14 mouse cellular contexts compared by ENCODE assay signal in genomic region chr5:103360775-103361247, GRCm38 (mm10).
DNase-seq lines count a peak whose midpoint lies in the region; ATAC-seq and TF ChIP-seq lines count a peak whose summit lies in the region.
"Had no signal": no experiment of that assay in that cellular context is flagged by ENCODE, and none has a peak within 500 bp of the region (broad histone marks: within the 10 kb centered on the region; RNA-seq: fewer than 3 reads in every experiment).

No protein-coding gene starts in this region.

- TF ChIP-seq POLR2A in bone marrow, adult 2 months (IDR thresholded peaks at IDR 0.05; ENCODE audit: borderline replicate concordance, control insufficient read depth, low read depth, low read length), result no peak

- no peaks in the 10 kb centered on the region for H3K27me3 ChIP-seq in intestine, embryonic 15.5 days (replicated peaks)
- H3K27me3 ChIP-seq in intestine, postnatal 0 days (replicated peaks; ENCODE audit: control insufficient read depth, insufficient read depth, low read length), result no peaks in the 10 kb centered on the region
- no peaks in the 10 kb centered on the region; the same call in 1 of the 2 replicates for H3K27me3 ChIP-seq in embryonic facial prominence, embryonic 10.5 days (replicated peaks; ENCODE audit: low read depth, poor library complexity, severe bottlenecking)
- H3K27me3 ChIP-seq: liver, embryonic 15.5 days had no signal

- H3K4me1 ChIP-seq in intestine, embryonic 15.5 days (replicated peaks), result no peaks in the 10 kb centered on the region
- no peaks in the 10 kb centered on the region for H3K4me1 ChIP-seq in intestine, postnatal 0 days (replicated peaks; ENCODE audit: control insufficient read depth, insufficient read depth, low read length)
- no peaks in the 10 kb centered on the region for H3K4me1 ChIP-seq in bone marrow, adult 2 months (ENCODE audit: control insufficient read depth, insufficient read depth, low read length)
- H3K4me1 ChIP-seq in embryonic facial prominence, embryonic 10.5 days, result peaks cover 16% of the 10 kb centered on the region
- H3K4me1 ChIP-seq: liver, embryonic 15.5 days had no signal

- peak; percentile 52; the same call in 1 of the 2 replicates for ATAC-seq in intestine, embryonic 15.5 days
- ATAC-seq in intestine, postnatal 0 days, result no peak
- ATAC-seq: forebrain, embryonic 14.5 days had no signal

- H3K36me3 ChIP-seq in intestine, embryonic 15.5 days, result no peaks in the 10 kb centered on the region
- no peaks in the 10 kb centered on the region for H3K36me3 ChIP-seq in intestine, postnatal 0 days (ENCODE audit: control insufficient read depth, insufficient read depth)
- H3K36me3 ChIP-seq in embryonic facial prominence, embryonic 10.5 days (replicated peaks), result no peaks in the 10 kb centered on the region
- H3K36me3 ChIP-seq: embryonic facial prominence, embryonic 13.5 days; liver, embryonic 15.5 days had no signal

- H3K27ac ChIP-seq in intestine, embryonic 15.5 days, result no peak overlapping the region
- H3K27ac ChIP-seq in intestine, postnatal 0 days (ENCODE audit: low read depth, low read length), result no peak overlapping the region
- H3K27ac ChIP-seq in bone marrow, adult 2 months (ENCODE audit: control insufficient read depth, insufficient read depth, low read depth, low read length, poor library complexity), result peak overlapping the region; percentile 15; the same call in 1 of the 2 replicates
- no peak overlapping the region for H3K27ac ChIP-seq in embryonic facial prominence, embryonic 10.5 days (replicated peaks)
- H3K27ac ChIP-seq: embryonic facial prominence, embryonic 13.5 days; liver, embryonic 15.5 days had no signal

- DNase-seq in lung, postnatal 25 days (ENCODE audit: low spot score), result peak; percentile 77
- DNase-seq in thymus, postnatal 10 days (ENCODE audit: low spot score in 2 of 2), result peak; percentile 44 to 51
- no peak for DNase-seq in embryonic facial prominence, embryonic 10.5 days (ENCODE audit: low spot score)
- DNase-seq in embryo, embryonic 10 days (ENCODE audit: low spot score), result no peak
- no peak for DNase-seq in right cerebral cortex, adult 2 months (ENCODE audit: low spot score in 2 of 2)
- DNase-seq: adrenal gland, postnatal 36 days; cerebellum, adult 18-20 months; kidney, postnatal 10 days had no signal

- no peak overlapping the region for H3K9ac ChIP-seq in intestine, embryonic 15.5 days
- no peak overlapping the region for H3K9ac ChIP-seq in intestine, postnatal 0 days (ENCODE audit: low read depth, low read length)
- H3K9ac ChIP-seq: embryonic facial prominence, embryonic 13.5 days; liver, embryonic 15.5 days had no signal

- H3K9me3 ChIP-seq in intestine, embryonic 15.5 days, result no peaks in the 10 kb centered on the region
- H3K9me3 ChIP-seq in intestine, postnatal 0 days (ENCODE audit: control insufficient read depth), result no peaks in the 10 kb centered on the region
- H3K9me3 ChIP-seq in embryonic facial prominence, embryonic 10.5 days, result peaks cover 7% of the 10 kb centered on the region; the same call in 1 of the 2 replicates
- H3K9me3 ChIP-seq: embryonic facial prominence, embryonic 13.5 days; liver, embryonic 15.5 days had no signal

- WGBS in intestine, embryonic 15.5 days, result 44% methylated on average over 13 of the region's 13 CpGs
- 36% methylated on average over 13 of the region's 13 CpGs for WGBS in intestine, postnatal 0 days
- WGBS in bone marrow, adult 2 months, result 53% methylated on average over 13 of the region's 13 CpGs
- WGBS in embryonic facial prominence, embryonic 10.5 days, result 83% methylated on average over 13 of the region's 13 CpGs

- no peak overlapping the region for H3K4me2 ChIP-seq in intestine, embryonic 15.5 days (replicated peaks)
- H3K4me2 ChIP-seq in intestine, postnatal 0 days (replicated peaks; ENCODE audit: low read depth), result no peak overlapping the region
- H3K4me2 ChIP-seq: embryonic facial prominence, embryonic 13.5 days; liver, embryonic 15.5 days had no signal

- no peak overlapping the region for H3K4me3 ChIP-seq in intestine, embryonic 15.5 days (replicated peaks)
- no peak overlapping the region for H3K4me3 ChIP-seq in intestine, postnatal 0 days (ENCODE audit: low read depth, low read length)
- H3K4me3 ChIP-seq in bone marrow, adult 2 months (replicated peaks; ENCODE audit: control insufficient read depth, low read depth, low read length), result no peak overlapping the region
- H3K4me3 ChIP-seq in embryonic facial prominence, embryonic 10.5 days, result no peak overlapping the region
- H3K4me3 ChIP-seq: embryonic facial prominence, embryonic 13.5 days; liver, embryonic 15.5 days had no signal

- no peak for TF ChIP-seq CTCF in intestine, postnatal 0 days (IDR thresholded peaks at IDR 0.05; ENCODE audit: low read depth)
- TF ChIP-seq CTCF in bone marrow, adult 2 months (IDR thresholded peaks at IDR 0.05; ENCODE audit: control insufficient read depth, insufficient read depth, low read length), result no peak

Comparison
In these comparisons a context has a peak if more than half of its experiments do, and no peak if none do; other contexts are left out.
1. DNase-seq: peak in lung, postnatal 25 days (single experiment) and thymus, postnatal 10 days (2 of 2); none in embryonic facial prominence, embryonic 10.5 days (single experiment), embryo, embryonic 10 days (single experiment) and right cerebral cortex, adult 2 months (0 of 2).